8 mouse cellular contexts compared by ENCODE assay signal in the genomic region with DNA sequence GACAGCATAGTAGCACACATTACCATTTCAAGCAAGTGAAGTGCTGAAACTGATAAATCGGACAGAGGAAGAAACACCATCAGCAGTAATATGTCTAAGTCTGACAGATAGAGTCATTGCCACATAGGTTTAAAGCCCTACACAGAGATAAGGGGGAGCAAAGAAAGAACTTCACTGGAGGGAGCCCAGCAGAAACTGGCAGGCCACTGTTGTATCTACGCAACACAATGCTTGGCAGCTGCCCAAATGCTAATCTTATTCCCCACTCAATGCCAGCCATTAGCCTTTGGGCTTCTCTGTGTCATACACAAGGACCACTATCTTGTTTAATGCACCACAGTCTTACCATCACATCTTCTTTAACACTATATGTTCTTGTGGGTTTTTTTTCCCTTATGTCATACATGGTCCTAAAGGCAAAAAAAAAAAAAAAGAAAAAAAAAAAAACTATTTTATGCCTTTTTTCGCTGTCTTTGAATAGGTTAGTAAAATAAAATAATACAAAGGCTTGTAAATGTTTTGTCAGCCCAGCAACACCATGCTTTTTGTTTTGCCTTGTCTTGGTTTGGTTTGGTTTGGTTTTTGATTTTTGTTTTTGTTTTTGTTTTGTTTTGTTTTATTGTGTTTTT.
DNase-seq lines count a peak whose midpoint lies in the region; ATAC-seq lines count a peak whose summit lies in the region.

No protein-coding gene starts in this region.

- H3K9ac ChIP-seq in forebrain, embryonic 13.5 days, result no peak overlapping the region
- no peak overlapping the region for H3K9ac ChIP-seq in forebrain, embryonic 12.5 days
- no peak overlapping the region for H3K9ac ChIP-seq in midbrain, embryonic 14.5 days (replicated peaks; ENCODE audit: low read length)

- peak; percentile 2 for DNase-seq in ovary, adult 18-20 months (ENCODE audit: low spot score)
- no peak for DNase-seq in ovary, postnatal 10 days (ENCODE audit: low spot score)
- peak; percentile 62 to 75 for DNase-seq in heart, postnatal 10 days
- DNase-seq in midbrain, embryonic 14.5 days, result peak; percentile 71
- no peak for DNase-seq in T-cell, adult 2 months (ENCODE audit: low spot score)
- DNase-seq in thymus, postnatal 25 days, result no peak

- no peak overlapping the region for H3K27ac ChIP-seq in forebrain, embryonic 13.5 days
- H3K27ac ChIP-seq in forebrain, embryonic 12.5 days, result no peak overlapping the region
- H3K27ac ChIP-seq in midbrain, embryonic 14.5 days (replicated peaks; ENCODE audit: low read depth, low read length), result no peak overlapping the region

- no peaks in the 10 kb centered on the region for H3K36me3 ChIP-seq in forebrain, embryonic 13.5 days (ENCODE audit: poor library complexity, severe bottlenecking)
- no peaks in the 10 kb centered on the region for H3K36me3 ChIP-seq in forebrain, embryonic 12.5 days (replicated peaks)
- H3K36me3 ChIP-seq in midbrain, embryonic 14.5 days (ENCODE audit: control insufficient read depth, insufficient read depth, low read length), result no peaks in the 10 kb centered on the region

- H3K27me3 ChIP-seq in forebrain, embryonic 13.5 days, result no peaks in the 10 kb centered on the region
- H3K27me3 ChIP-seq in forebrain, embryonic 12.5 days, result no peaks in the 10 kb centered on the region
- H3K27me3 ChIP-seq in midbrain, embryonic 14.5 days (ENCODE audit: control insufficient read depth, insufficient read depth, low read length), result no peaks in the 10 kb centered on the region

- WGBS in forebrain, embryonic 13.5 days, result 74% methylated on average over 3 of the region's 3 CpGs
- WGBS in forebrain, embryonic 12.5 days, result 78% methylated on average over 3 of the region's 3 CpGs
- 62% methylated on average over 3 of the region's 3 CpGs for WGBS in midbrain, embryonic 14.5 days

- no peak overlapping the region for H3K4me2 ChIP-seq in forebrain, embryonic 13.5 days
- no peak overlapping the region for H3K4me2 ChIP-seq in forebrain, embryonic 12.5 days
- H3K4me2 ChIP-seq in midbrain, embryonic 14.5 days (ENCODE audit: low read length), result no peak overlapping the region

- H3K9me3 ChIP-seq in forebrain, embryonic 13.5 days (replicated peaks), result no peaks in the 10 kb centered on the region
- no peaks in the 10 kb centered on the region for H3K9me3 ChIP-seq in forebrain, embryonic 12.5 days
- no peaks in the 10 kb centered on the region for H3K9me3 ChIP-seq in midbrain, embryonic 14.5 days (ENCODE audit: control insufficient read depth, low read length)

- intact Hi-C loops in heart, postnatal 10 days (cut with DNase I), result no loop called here

- no peaks in the 10 kb centered on the region for H3K4me1 ChIP-seq in forebrain, embryonic 13.5 days
- no peaks in the 10 kb centered on the region for H3K4me1 ChIP-seq in forebrain, embryonic 12.5 days
- no peaks in the 10 kb centered on the region for H3K4me1 ChIP-seq in midbrain, embryonic 14.5 days (ENCODE audit: control insufficient read depth, insufficient read depth, low read length)

- ATAC-seq in forebrain, embryonic 13.5 days, result 0 out of 2 replicates have a peak, but pooled peaks have one; percentile 24
- ATAC-seq in forebrain, embryonic 12.5 days (ENCODE audit: low FRiP score), result no peak
- no peak for ATAC-seq in midbrain, embryonic 14.5 days (ENCODE audit: low FRiP score, low TSS enrichment)

- H3K4me3 ChIP-seq in forebrain, embryonic 13.5 days, result no peak overlapping the region
- no peak overlapping the region for H3K4me3 ChIP-seq in forebrain, embryonic 12.5 days (replicated peaks)
- no peak overlapping the region for H3K4me3 ChIP-seq in midbrain, embryonic 14.5 days (replicated peaks; ENCODE audit: low read depth, low read length)

Comparison
In these comparisons a context has a peak if more than half of its experiments do, and no peak if none do; other contexts are left out.
1. DNase-seq: peak in ovary, adult 18-20 months (single experiment), heart, postnatal 10 days (2 of 2) and midbrain, embryonic 14.5 days (single experiment); none in ovary, postnatal 10 days (single experiment), T-cell, adult 2 months (single experiment) and thymus, postnatal 25 days (single experiment).